Mouse (Mus musculus) cerebellum, adult 9-10 months (tissue): ENCODE data around the gene Mbnl1.
"Not testable (repeated sequence)": the region's sequence is repeated elsewhere in the genome, so short reads cannot be mapped to it uniquely, and the experiment has no call there.

ENCODE experiments used
- DNase-seq: peaks from one replicate; pipeline ENCODE4 v3.0.0; 2022

Gene Mbnl1

DNA sequence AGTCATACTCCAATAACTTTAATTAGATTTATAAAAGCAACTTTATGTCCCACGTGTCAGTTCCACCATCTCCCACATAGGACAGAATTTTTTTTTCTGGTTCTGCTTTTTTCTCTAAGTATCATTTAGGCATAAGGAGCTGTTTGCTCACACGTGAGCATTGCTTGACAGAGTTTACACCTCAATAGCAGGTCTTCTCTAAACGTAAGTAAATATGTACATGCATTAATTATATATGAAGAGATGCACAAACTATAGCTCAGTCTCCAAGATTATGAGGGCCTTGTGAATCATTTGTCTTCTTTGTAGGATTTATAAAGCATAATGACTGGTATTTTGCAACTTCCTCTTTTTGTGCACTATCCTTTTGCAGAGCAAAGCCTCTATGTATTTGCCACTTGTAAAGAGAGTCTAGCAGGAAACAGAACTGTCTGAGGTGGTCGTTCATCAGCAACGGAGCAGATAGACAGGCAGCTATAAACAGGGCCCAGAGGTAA lies at the start of gene Mbnl1:
Gene Mbnl1 (plus strand): TSS at position 150 of the 497 bp plus-strand sequence.
- no peak for DNase-seq

- no peak for DNase-seq
These were observed 48.5 kb upstream of the Mbnl1 start for GRCm38 (mm10) chr3:60424148-60424547.

DNA sequence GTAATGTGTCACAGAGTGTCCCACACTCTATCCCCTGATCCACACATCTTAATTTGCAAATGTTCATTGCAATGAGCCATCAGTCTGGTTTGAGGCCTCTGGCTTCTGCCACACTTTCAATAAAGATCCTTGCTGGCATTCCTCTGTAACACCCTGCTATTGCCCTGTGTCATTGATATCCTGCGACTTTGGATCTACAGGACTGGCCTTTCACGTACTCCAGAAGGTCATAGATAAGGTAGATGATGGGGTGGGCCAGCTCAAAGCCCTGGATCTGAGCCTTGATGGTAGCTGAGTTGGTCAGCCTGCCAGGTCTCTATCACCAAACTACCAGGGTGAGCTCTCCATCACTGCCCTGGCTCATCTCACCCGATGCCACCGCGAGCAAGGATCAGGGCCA lies 43.6 kb upstream of the Mbnl1 start:
- DNase-seq: no peak

- no peak for DNase-seq
These were observed 35.4 kb upstream of the Mbnl1 start for GRCm38 (mm10) chr3:60437254-60437653.

GRCm38 (mm10) chr3:60437678-60438232 lies 34.9 kb upstream of the Mbnl1 start:
- DNase-seq: no peak

- DNase-seq: no peak
These were observed 33.9 kb upstream of the Mbnl1 start for GRCm38 (mm10) chr3:60438715-60439114.

DNA sequence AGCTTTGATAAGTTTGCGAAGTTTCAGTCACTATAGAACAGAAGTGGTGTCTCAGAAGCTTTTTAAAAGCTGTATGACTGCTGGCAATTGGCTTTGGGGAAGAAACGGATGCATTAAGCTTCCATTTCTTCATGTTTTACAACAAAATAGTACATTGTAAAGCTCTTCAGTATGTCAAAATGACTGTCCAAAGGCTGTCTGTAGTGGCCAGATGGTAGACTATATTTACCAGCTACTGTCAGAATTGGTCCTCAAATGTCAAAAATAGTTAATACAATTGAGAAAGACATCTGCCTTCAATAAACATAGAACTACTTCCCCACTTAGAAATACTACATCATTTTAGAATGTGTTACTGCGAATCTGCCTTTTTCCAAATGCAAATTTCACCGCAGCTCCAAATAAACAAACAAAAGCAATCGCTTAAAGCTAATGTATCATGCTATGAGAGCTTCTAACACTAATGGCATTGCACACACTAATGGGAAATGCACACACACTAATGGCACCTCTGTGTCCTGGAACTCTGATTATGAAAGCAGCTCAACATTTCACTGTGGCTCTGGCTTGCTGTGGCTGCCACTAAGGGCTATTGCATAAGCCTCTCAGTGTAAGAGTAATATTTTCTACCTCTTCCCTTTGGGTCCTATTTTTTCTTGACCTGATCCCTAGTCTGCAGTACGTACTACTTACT lies 10.7 kb upstream of the Mbnl1 start:
- no peak for DNase-seq

- not testable (repeated sequence) for DNase-seq
These were observed 4.0 kb upstream of the Mbnl1 start for GRCm38 (mm10) chr3:60468667-60469066.

DNA sequence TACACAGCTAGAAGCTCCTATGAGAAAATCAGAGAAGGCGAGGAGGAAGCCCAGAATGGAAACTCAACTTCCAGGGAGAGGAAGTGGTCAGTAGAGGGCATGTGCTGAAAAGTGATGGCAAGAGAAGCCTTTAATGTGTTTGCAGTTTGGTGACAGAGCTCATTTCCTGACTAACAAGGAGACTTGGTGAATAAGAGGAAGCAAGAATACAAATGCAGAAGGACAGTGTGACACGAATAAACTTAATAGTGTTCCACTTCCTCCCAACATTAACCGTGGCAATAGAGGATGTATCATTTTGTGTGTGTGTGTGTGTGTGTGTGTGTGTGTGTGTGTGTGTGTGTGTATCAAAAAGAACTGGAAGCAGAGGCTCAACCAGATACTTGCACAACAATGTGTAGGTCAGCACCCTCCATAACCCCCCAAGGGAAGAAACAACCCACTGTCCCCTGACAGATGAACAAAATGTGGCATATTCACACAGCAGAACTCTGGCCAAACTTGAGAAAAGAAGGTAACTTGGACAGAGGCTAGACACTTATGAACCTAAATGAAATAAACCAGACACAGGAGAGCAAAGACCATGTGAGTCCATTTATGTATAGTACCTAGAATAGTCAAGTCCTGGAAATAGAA lies 3.3 kb upstream of the Mbnl1 start:
- not testable (repeated sequence) for DNase-seq

GRCm38 (mm10) chr3:60472011-60472680 lies 484 bp upstream of the Mbnl1 start:
- no peak for DNase-seq

DNA sequence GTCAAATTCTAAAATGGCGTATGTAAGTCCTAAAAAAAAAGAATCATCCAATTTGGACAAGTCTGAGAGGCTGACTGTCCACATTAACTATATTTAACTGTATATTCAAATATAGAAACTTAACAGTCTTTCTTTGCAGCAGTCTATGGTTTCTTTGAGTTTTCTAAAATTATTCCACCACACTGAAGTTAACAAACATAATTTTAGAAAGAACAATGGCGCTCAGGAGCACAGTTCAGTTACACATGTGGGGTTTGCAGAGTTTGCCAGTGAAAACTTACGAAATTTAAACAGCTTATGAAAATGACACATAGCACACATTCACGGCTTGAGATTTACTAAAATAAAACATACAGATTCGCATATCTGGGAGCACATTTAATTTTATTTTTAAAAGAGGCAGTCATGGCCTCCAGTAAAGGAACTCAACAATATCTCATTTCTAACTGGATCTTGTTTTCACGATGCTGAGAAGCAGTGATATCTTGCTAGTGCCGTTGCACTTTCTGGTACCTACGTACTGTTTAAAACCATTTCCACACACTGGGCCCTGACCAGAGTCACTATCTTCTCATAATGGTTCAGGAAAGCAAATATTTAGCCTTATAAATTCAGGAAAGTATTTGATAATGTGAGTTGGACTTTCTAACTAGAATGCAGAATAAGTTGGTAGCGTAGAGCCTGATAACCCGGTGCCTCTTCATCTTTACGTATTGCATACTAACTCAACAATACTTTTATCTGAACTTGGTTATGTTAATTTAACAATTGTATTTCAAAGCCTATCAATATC lies 1.4 kb downstream of the Mbnl1 start:
- no peak for DNase-seq

DNA sequence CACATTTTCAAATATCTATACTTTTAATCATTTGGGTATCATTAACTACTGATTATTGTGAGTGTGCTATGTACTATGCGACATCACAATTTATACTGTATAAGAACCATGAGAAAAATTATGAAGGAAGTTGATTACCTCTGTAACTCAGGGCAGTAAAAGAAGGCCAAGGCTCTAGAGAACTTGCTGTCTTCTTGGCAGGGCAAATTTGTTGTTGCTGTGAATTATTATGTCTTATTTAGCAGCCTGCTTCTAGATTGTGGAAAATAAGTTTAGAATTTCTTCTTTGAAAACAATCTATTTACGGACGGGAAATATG lies 2.0 kb downstream of the Mbnl1 start:
- no peak for DNase-seq

DNA sequence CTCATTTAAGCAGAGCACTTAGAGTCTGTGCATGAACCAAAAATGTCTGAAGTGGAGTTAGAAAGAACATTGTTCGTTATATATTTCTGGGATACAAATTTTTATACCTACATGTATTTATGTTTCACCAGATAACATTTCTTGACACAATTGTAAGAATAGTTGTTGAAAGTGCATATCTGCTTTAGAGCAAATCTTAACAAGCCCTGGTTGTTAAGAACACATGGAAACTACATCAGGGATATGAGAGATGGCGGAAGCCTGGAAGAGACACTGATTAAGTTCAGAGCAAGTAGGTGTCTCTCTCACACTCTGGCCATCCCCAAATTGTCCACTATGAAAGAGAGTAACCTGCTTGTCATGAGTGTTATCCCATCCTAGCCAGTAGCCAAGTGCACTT lies 2.4 kb downstream of the Mbnl1 start:
- DNase-seq: no peak

DNA sequence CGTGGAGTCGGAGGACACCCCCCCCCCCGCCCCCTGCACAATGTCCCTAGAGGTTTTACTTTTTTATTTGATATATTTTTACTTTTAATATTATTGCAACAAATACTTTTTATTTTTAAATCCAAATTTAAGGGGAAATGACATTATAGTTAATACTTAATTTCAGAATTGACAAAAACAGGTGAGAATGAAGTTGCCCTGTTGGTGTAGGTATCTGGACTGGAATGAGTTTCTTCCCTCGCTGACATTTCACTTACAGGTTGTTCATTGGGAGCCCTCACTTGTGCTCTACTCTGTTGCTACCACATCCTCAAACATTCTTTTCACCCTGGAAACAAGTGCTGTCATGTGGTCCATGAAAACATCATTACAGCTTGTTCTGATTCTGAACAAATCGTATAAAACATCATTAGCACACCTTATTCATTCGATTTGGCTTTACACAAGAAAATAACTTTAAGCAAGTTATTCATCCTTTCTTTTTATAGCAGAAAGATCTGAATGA lies 4.2 kb downstream of the Mbnl1 start:
- DNase-seq: no peak

- DNase-seq: no peak
These were observed 5.8 kb downstream of the Mbnl1 start for GRCm38 (mm10) chr3:60478433-60478832.

DNA sequence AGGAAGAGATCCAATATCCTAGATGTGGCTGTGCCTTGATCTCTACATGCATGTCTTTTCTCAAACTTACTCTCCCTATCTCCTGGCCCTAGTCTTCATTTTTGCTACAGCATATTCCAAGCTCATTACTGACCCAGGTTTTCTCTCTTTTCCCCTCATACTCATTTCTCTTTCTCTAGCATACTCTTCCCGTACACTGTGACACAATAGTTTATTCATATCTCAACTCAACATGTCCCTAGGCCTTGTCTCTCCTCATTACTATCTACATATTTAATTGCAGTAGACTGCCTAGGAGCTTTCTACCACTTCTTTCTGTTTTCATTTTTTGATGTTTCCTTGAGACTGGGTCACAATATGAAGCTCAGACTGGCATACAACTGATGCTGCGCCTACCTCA lies 8.1 kb downstream of the Mbnl1 start:
- DNase-seq: no peak

DNA sequence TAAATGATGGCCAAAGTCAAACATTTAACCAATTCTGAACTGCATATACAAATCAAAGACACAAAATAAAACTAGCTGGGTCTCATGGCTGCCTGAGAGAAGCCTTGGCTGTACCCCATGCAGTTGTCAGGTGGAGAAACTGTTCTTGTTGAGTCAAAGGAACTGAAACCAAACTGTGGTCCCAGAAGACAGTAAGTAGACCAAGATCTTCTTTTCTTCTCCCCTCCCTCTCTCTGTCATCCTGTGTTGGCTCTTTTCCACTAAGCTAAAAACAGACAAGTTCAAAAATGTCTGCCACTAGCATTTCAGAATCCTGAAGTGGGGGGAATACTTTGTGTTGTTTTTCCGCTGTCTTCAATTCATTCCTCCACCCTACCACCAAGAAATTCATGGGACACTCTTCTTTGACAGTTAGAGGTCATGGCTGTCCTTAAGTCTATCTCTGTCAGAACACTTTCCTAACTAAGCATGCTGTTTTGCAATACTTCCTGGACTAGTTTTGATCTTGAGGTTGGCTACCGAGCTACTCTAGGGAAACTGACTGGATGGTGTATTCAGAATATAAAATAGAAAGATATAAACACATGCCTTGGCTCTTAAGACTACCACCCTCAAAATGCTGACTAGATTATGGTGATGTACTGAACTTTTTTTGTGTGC lies 9.2 kb downstream of the Mbnl1 start:
- DNase-seq: no peak

GRCm38 (mm10) chr3:60483305-60483704 lies 10.7 kb downstream of the Mbnl1 start:
- no peak for DNase-seq

DNA sequence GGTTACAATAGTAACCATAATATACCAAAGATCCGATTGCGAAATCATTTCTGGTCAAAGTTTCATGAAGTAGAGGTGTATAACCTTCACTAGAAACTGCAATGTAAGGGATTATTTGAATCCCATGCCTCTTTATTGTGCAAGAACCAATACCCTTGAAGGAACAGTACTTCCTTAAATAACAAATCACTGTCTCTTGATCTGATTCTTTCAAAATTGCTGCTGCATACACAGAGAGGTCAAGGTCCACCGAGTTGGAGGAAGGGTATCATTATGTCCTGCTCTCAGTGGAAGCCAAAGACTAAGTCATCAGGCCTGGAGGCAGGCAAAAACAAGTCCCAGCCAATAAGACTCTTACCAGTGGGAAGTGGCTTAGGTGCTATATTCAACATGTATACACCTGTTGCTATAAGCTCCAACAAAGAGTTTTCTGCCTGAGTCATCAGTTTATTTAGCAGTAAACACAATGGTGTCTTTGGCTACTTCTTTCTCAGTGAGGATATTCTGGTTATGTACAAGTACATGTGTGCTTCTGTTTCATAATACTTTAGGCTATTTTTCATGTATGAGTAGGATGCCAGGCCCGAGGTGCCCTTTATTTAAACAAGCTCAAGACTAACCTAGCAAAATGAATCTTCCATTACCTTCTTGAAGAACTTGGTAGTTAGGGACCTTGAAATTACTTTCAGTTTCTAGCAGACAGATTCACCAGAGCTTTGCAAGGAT lies 13.5 kb downstream of the Mbnl1 start:
- no peak for DNase-seq

- DNase-seq: no peak
These were observed 14.1 kb downstream of the Mbnl1 start for GRCm38 (mm10) chr3:60486713-60487170.

- no peak for DNase-seq
These were observed 16.9 kb downstream of the Mbnl1 start for GRCm38 (mm10) chr3:60489509-60489908.
